Mouse (Mus musculus) frontal cortex, postnatal 14 days (tissue): Measurements from ENCODE around the gene Tm4sf4.

Experiments used
- DNase-seq, 2 experiments: peaks; one replicate each; pipeline ENCODE4 v3.0.0; 2022; ENCODE audit warnings: low spot score in 2 of 2

Tm4sf4 gene

GRCm38 (mm10) chr3:57474421-57474820, 49.3 kb downstream of the Tm4sf4 start:
- no peak for DNase-seq

- DNase-seq = no peak
These were observed 55.5 kb downstream of the Tm4sf4 start for GRCm38 (mm10) chr3:57480640-57481039.

- DNase-seq = no peak
These were observed 56.9 kb downstream of the Tm4sf4 start for GRCm38 (mm10) chr3:57481981-57482380.

GRCm38 (mm10) chr3:57486068-57486467, 61.0 kb downstream of the Tm4sf4 start:
- no peak for DNase-seq

GRCm38 (mm10) chr3:57487455-57488153, 62.5 kb downstream of the Tm4sf4 start:
- no peak for DNase-seq
